Mouse (Mus musculus) adrenal gland, postnatal 4 days (tissue): ENCODE data around the gene Scn11a. TPM values are rescaled to one million over a fixed set of nuclear protein-coding genes. Genes with fewer than 3 reads are reported as not detected.

Experiments
- DNase-seq, 2 experiments: peaks; one replicate each; pipeline ENCODE4 v3.0.0; 2021 to 2022; ENCODE audit warnings: low spot score in 2 of 2, mixed read lengths in 2 of 2
- total RNA-seq, 2 experiments: library from RNA; stranded (reverse); gene quantifications; 2 replicates each; pipeline ENCODE4 v1.2.3; 2021

Scn11a gene
- total RNA-seq, 2 experiments from 2014 or later, result 0.06 TPM; not detected in 1

GRCm38 (mm10) chr9:119796791-119797190, 28.5 kb downstream of the Scn11a start:
- no peak for DNase-seq

- no peak for DNase-seq
These were observed 29.9 kb downstream of the Scn11a start for GRCm38 (mm10) chr9:119795254-119795912.

- DNase-seq, result no peak
These were observed 30.8 kb downstream of the Scn11a start for GRCm38 (mm10) chr9:119794470-119794869.

GRCm38 (mm10) chr9:119792505-119792904, 32.8 kb downstream of the Scn11a start:
- DNase-seq, result no peak

- DNase-seq, result no peak
These were observed 44.4 kb downstream of the Scn11a start for GRCm38 (mm10) chr9:119780901-119781300.

- no peak for DNase-seq
These were observed 48.6 kb downstream of the Scn11a start for GRCm38 (mm10) chr9:119776661-119777060.

- DNase-seq, result no peak
These were observed 56.7 kb downstream of the Scn11a start for GRCm38 (mm10) chr9:119768585-119768984.

GRCm38 (mm10) chr9:119760226-119760625, 65.0 kb downstream of the Scn11a start:
- DNase-seq, result no peak

- DNase-seq, result no peak
These were observed 65.8 kb downstream of the Scn11a start for GRCm38 (mm10) chr9:119759457-119759856.

- DNase-seq, result no peak
These were observed 73.7 kb downstream of the Scn11a start for GRCm38 (mm10) chr9:119751507-119751906.

GRCm38 (mm10) chr9:119749112-119749511, 76.1 kb downstream of the Scn11a start:
- DNase-seq, result no peak

- DNase-seq, result no peak
These were observed 81.4 kb downstream of the Scn11a start for GRCm38 (mm10) chr9:119743900-119744299.

GRCm38 (mm10) chr9:119743312-119743711, 81.9 kb downstream of the Scn11a start:
- no peak for DNase-seq

- no peak for DNase-seq
These were observed 84.0 kb downstream of the Scn11a start for GRCm38 (mm10) chr9:119741101-119741786.

- no peak for DNase-seq
These were observed 96.7 kb downstream of the Scn11a start for GRCm38 (mm10) chr9:119728412-119729097.

GRCm38 (mm10) chr9:119726990-119727389, 98.3 kb downstream of the Scn11a start:
- no peak for DNase-seq

- DNase-seq, result no peak
These were observed 99.9 kb downstream of the Scn11a start for GRCm38 (mm10) chr9:119725293-119725862.

GRCm38 (mm10) chr9:119719222-119719621, 106.0 kb downstream of the Scn11a start, which contains the start of gene Scn10a:
TSS of gene Scn10a (minus strand) at chr9:119719322.
- DNase-seq, result no peak

- DNase-seq, result peak; percentile 50 to 60
These were observed 118.6 kb downstream of the Scn11a start for GRCm38 (mm10) chr9:119706700-119707099.
